Mouse (Mus musculus): ENCODE results near the gene Tmf1. TPM values are rescaled to one million over a fixed set of nuclear protein-coding genes. Genes with fewer than 3 reads are reported as not detected.
A peak's percentile ranks its signal among the peaks of the same experiment; 100 is the strongest.

Gene Tmf1
- total RNA-seq, 2 experiments from 2014 or later: 6.7 to 50.4 TPM

- no peak for ATAC-seq (replicated peaks; ENCODE audit: low FRiP score, poor library complexity, severe bottlenecking)
These were observed 26.0 kb upstream of the Tmf1 start for GRCm38 (mm10) chr6:97204952-97205351.

GRCm38 (mm10) chr6:97204252-97204869, 25.4 kb upstream of the Tmf1 start:
- ATAC-seq (replicated peaks; ENCODE audit: low FRiP score, poor library complexity, severe bottlenecking): no peak

- no peak for ATAC-seq (replicated peaks; ENCODE audit: low FRiP score, poor library complexity, severe bottlenecking)
These were observed 23.6 kb upstream of the Tmf1 start for GRCm38 (mm10) chr6:97202477-97202876.

- no peak for ATAC-seq (replicated peaks; ENCODE audit: low FRiP score, poor library complexity, severe bottlenecking)
These were observed 21.5 kb upstream of the Tmf1 start for GRCm38 (mm10) chr6:97200437-97200836.

GRCm38 (mm10) chr6:97179367-97179828, 476 bp upstream of the Tmf1 start:
- peak; percentile 77 for ATAC-seq (replicated peaks; ENCODE audit: low FRiP score, poor library complexity, severe bottlenecking)

GRCm38 (mm10) chr6:97175716-97176115, 3.2 kb downstream of the Tmf1 start:
- ATAC-seq (replicated peaks; ENCODE audit: low FRiP score, poor library complexity, severe bottlenecking): no peak

GRCm38 (mm10) chr6:97150156-97150555, 28.8 kb downstream of the Tmf1 start:
- ATAC-seq (replicated peaks; ENCODE audit: low FRiP score, poor library complexity, severe bottlenecking): no peak

- no peak for ATAC-seq (replicated peaks; ENCODE audit: low FRiP score, poor library complexity, severe bottlenecking)
These were observed 29.2 kb downstream of the Tmf1 start for GRCm38 (mm10) chr6:97149721-97150120.

GRCm38 (mm10) chr6:97148383-97149251, 30.3 kb downstream of the Tmf1 start, which contains the start of gene Eogt:
Gene Eogt, minus strand, starts transcription at chr6:97149182.
- peak; percentile 88 for ATAC-seq (replicated peaks; ENCODE audit: low FRiP score, poor library complexity, severe bottlenecking)

GRCm38 (mm10) chr6:97147755-97148382, 31.1 kb downstream of the Tmf1 start:
- no peak for ATAC-seq (replicated peaks; ENCODE audit: low FRiP score, poor library complexity, severe bottlenecking)

GRCm38 (mm10) chr6:97145156-97145555, 33.8 kb downstream of the Tmf1 start:
- ATAC-seq (replicated peaks; ENCODE audit: low FRiP score, poor library complexity, severe bottlenecking): no peak

- no peak for ATAC-seq (replicated peaks; ENCODE audit: low FRiP score, poor library complexity, severe bottlenecking)
These were observed 34.6 kb downstream of the Tmf1 start for GRCm38 (mm10) chr6:97144359-97144758.

GRCm38 (mm10) chr6:97142611-97143010, 36.3 kb downstream of the Tmf1 start:
- ATAC-seq (replicated peaks; ENCODE audit: low FRiP score, poor library complexity, severe bottlenecking): no peak

GRCm38 (mm10) chr6:97141811-97142210, 37.1 kb downstream of the Tmf1 start:
- no peak for ATAC-seq (replicated peaks; ENCODE audit: low FRiP score, poor library complexity, severe bottlenecking)

GRCm38 (mm10) chr6:97132707-97133303, 46.1 kb downstream of the Tmf1 start:
- no peak for ATAC-seq (replicated peaks; ENCODE audit: low FRiP score, poor library complexity, severe bottlenecking)

- ATAC-seq (replicated peaks; ENCODE audit: low FRiP score, poor library complexity, severe bottlenecking): no peak
These were observed 47.1 kb downstream of the Tmf1 start for GRCm38 (mm10) chr6:97131808-97132207.

GRCm38 (mm10) chr6:97130979-97131378, 47.9 kb downstream of the Tmf1 start:
- ATAC-seq (replicated peaks; ENCODE audit: low FRiP score, poor library complexity, severe bottlenecking): no peak

GRCm38 (mm10) chr6:97124336-97125010, 54.4 kb downstream of the Tmf1 start:
- no peak for ATAC-seq (replicated peaks; ENCODE audit: low FRiP score, poor library complexity, severe bottlenecking)

GRCm38 (mm10) chr6:97120922-97121321, 58.0 kb downstream of the Tmf1 start:
- no peak for ATAC-seq (replicated peaks; ENCODE audit: low FRiP score, poor library complexity, severe bottlenecking)

- ATAC-seq (replicated peaks; ENCODE audit: low FRiP score, poor library complexity, severe bottlenecking): no peak
These were observed 60.6 kb downstream of the Tmf1 start for GRCm38 (mm10) chr6:97118327-97118726.

Measured in erythroblast, adult 5-6 weeks (primary cell).